Mouse (Mus musculus) E14TG2a.4 (cell line): ENCODE data around the gene Zcchc4.

Experiments used
- H3K27me3 ChIP-seq: 2 replicates; pipeline ENCODE4 v1.6.1; 2014; ENCODE audit warnings: low read length, control low read depth; ENCODE audit not compliant: insufficient read depth
- H3K36me3 ChIP-seq: 2 replicates; pipeline ENCODE4 v1.6.1; 2014; ENCODE audit warnings: low read length, control low read depth; ENCODE audit not compliant: insufficient read depth
- H3K4me1 ChIP-seq: replicated peaks from 2 replicates; pipeline ENCODE4 v1.6.1; 2014; ENCODE audit warnings: low read depth, low read length, control low read depth
- H3K4me3 ChIP-seq: replicated peaks from 2 replicates; pipeline ENCODE4 v1.5.1; 2014; ENCODE audit warnings: mild to moderate bottlenecking, low read length
- H3K9me3 ChIP-seq: 2 replicates; pipeline ENCODE4 v1.6.1; 2014; ENCODE audit warnings: low read length, control low read depth
- CTCF ChIP-seq: conservative IDR thresholded peaks from 2 replicates; pipeline ENCODE4 v1.5.1; 2014; ENCODE audit warnings: low read length
- NANOG ChIP-seq: IDR thresholded peaks from 2 replicates; pipeline ENCODE4 v1.6.1; 2014; ENCODE audit warnings: borderline replicate concordance, low read length, mixed read lengths
- POU5F1 ChIP-seq: IDR thresholded peaks from 2 replicates; pipeline ENCODE4 v1.6.1; 2014; ENCODE audit warnings: low read length, borderline replicate concordance

The Zcchc4 gene

GRCm38 (mm10) chr5:52775237-52775636 is at the start of gene Zcchc4:
Gene Zcchc4, plus strand, starts transcription at chr5:52775409.
- Histone ChIP-seq H3K4me3 (no peak within 1 kb of the TSS), H3K9me3 (no peaks in the 10 kb centered on the region), H3K27me3 (no peaks in the 10 kb centered on the region), H3K4me1 (no peaks in the 10 kb centered on the region), H3K36me3 (no peaks in the 10 kb centered on the region)
- TF ChIP-seq NANOG, result no peak
- TF ChIP-seq CTCF, result no peak
- no peak for TF ChIP-seq POU5F1

DNA sequence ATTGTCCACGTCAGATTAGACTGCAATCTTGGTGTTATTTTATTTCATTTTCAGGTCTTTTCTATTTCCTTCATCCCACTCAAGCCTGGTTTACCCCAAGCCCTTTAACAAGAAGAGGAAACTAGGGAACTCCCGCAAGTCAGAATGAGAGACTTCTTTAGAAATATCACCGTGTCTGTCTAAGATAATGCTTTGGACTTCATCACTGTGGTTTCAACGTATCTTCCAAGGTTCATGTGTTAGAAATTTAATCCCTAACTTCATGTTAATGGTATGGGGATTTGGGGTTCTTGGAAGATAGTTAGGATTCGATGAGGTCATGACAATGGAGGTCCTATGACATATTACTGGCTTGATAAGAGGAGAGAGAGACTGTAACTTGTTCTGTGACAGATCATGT is 47.5 kb upstream of the Zcchc4 start:
- H3K9me3 ChIP-seq, result no peaks in the 10 kb centered on the region
- TF ChIP-seq CTCF (no peak), POU5F1 (no peak), NANOG (no peak)
- H3K27me3 ChIP-seq, result peaks cover 4% of the 10 kb centered on the region; the same call in 1 of the 2 replicates

DNA sequence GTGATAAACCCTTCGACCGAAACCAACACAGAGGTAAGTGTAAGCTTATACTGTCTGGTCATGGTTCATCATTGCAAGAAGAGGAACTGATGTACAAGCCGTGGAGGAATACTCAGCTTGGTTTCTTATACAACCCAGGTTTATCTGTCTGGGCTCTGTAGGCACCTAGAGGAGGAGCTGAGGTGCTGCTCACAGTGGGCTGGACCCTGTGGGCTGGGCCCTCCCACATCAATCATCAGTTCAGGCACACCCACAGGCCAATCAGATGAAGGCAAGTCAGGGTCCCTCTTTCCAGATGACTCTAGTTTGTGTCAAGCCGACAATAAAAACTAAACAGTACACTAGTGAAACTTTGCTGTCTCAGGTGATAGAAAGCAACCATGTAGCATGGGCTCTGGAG is 42.4 kb upstream of the Zcchc4 start:
- TF ChIP-seq NANOG (no peak), CTCF (no peak), POU5F1 (no peak)
- no peaks in the 10 kb centered on the region for H3K4me1 ChIP-seq
- H3K27me3 ChIP-seq, result no peaks in the 10 kb centered on the region; the same call in 1 of the 2 replicates
- no peak overlapping the region for H3K4me3 ChIP-seq
- no peaks in the 10 kb centered on the region for H3K9me3 ChIP-seq
- H3K36me3 ChIP-seq, result no peaks in the 10 kb centered on the region

More for the DNA sequence above, 47.5 kb upstream of the Zcchc4 start:
- H3K36me3 ChIP-seq, result no peaks in the 10 kb centered on the region
- no peaks in the 10 kb centered on the region for H3K4me1 ChIP-seq
- H3K4me3 ChIP-seq, result no peak overlapping the region

GRCm38 (mm10) chr5:52736046-52736445 is 39.2 kb upstream of the Zcchc4 start:
- no peaks in the 10 kb centered on the region; the same call in 1 of the 2 replicates for H3K27me3 ChIP-seq
- H3K36me3 ChIP-seq, result no peaks in the 10 kb centered on the region
- no peaks in the 10 kb centered on the region for H3K9me3 ChIP-seq
- no peak overlapping the region for H3K4me3 ChIP-seq
- TF ChIP-seq POU5F1 (no peak), CTCF (no peak), NANOG (no peak)
- H3K4me1 ChIP-seq, result 0 out of 2 replicates have a peak, but pooled peaks cover 2% of the 10 kb centered on the region

- no peaks in the 10 kb centered on the region for H3K9me3 ChIP-seq
Measured at GRCm38 (mm10) chr5:52741391-52742111, 33.7 kb upstream of the Zcchc4 start, which contains the start of gene Pi4k2b. Gene Pi4k2b, plus strand, starts transcription at chr5:52741574.

DNA sequence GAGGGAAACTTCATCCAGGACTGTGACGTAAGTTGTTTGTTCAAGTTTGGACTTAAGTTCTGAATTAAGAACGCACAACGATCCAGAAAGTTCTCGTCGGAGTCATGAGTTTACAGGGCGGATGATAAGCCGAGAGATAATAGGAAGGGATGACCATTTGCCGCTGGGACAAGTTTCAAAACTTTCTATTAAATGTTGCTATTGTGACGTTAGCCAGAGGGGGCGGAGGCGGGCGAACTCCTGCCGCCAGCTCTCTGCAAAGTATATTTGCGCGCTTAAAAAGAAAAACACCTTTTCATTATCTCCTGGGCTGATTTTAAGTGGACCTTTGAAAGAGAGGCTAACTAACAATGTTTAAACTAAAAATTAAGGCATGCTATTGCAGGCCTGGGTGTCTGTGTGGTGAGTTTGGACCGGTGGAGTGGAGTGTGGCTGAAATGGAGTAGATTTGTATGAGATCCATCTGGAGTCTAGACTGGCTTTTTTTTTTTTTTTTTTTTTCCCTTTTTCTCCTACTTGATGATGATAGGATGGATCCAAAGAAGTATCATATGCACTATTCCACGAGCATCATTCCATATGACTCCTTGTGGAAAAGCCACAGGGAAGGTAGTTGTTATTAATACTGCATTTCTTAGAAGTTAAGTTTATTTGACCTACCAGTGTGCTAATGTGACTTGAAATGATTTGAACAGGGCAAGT is 32.9 kb upstream of the Zcchc4 start:
- TF ChIP-seq POU5F1 (no peak), CTCF (peak; percentile 16; the same call in 1 of the 2 replicates), NANOG (no peak)
- Histone ChIP-seq H3K9me3 (no peaks in the 10 kb centered on the region), H3K27me3 (peaks cover 6% of the 10 kb centered on the region), H3K4me3 (peak overlapping the region; percentile 94), H3K4me1 (peaks cover 23% of the 10 kb centered on the region), H3K36me3 (no peaks in the 10 kb centered on the region)

More at GRCm38 (mm10) chr5:52741391-52742111, 33.7 kb upstream of the Zcchc4 start, which contains the start of gene Pi4k2b:
- peaks cover 6% of the 10 kb centered on the region for H3K27me3 ChIP-seq
- H3K4me3 ChIP-seq, result peak within 1 kb of the TSS; percentile 94
- no peaks in the 10 kb centered on the region for H3K36me3 ChIP-seq
- peaks cover 23% of the 10 kb centered on the region for H3K4me1 ChIP-seq
- no peak for TF ChIP-seq NANOG

DNA sequence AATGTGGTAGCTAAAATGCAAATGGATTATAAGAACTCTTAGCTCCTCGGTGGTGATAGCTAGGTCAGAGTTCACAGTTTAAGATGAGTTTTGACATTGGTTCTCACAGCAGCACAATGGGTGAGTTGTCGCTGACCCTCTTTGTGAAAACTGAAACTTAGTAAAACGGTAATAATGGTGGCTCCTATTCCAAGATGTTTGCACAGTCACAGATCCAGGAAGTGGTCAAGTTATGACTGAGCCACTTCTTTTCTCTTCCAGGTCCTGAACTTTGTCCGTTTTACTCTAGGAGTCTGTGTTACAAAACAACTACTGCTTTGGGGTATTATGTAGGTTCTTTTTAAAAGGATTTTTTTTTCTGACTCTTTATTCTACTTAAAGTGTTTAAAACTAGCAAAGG is 32.0 kb upstream of the Zcchc4 start:
- Histone ChIP-seq H3K36me3 (no peaks in the 10 kb centered on the region), H3K9me3 (no peaks in the 10 kb centered on the region)
- TF ChIP-seq POU5F1, result no peak
- no peak for TF ChIP-seq CTCF

DNA sequence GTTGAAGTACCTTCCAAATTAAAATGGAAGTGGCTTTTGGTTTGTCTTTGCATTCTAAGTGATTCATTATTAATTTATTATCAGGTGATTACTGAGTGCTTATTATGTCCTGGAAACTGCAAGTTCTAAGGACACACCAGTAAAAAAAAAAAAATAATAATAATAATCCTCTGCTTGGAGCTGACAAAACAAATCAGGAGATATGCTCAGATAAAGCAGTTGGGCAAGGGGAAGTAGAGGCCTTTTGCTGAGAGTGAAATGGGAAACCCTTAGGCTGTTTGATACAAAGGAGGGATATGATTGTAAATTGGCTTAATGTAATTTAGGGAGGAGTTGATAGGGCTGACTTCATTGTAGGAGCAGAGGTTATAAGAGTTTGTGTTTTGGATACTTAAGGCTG is 28.3 kb upstream of the Zcchc4 start:
- Histone ChIP-seq H3K27me3 (peaks cover 6% of the 10 kb centered on the region), H3K4me1 (peaks cover 35% of the 10 kb centered on the region), H3K4me3 (no peak overlapping the region), H3K36me3 (0 out of 2 replicates have a peak, but pooled peaks cover 6% of the 10 kb centered on the region), H3K9me3 (no peaks in the 10 kb centered on the region)
- TF ChIP-seq CTCF (no peak), POU5F1 (no peak), NANOG (no peak)

More for the DNA sequence above, 32.0 kb upstream of the Zcchc4 start:
- H3K4me1 ChIP-seq, result peaks cover 23% of the 10 kb centered on the region
- no peak overlapping the region for H3K4me3 ChIP-seq
- H3K27me3 ChIP-seq, result peaks cover 6% of the 10 kb centered on the region
